Mouse (Mus musculus) stomach, embryonic 16.5 days (tissue): Measurements from ENCODE around the gene Imp4. TPM values are rescaled to one million over a fixed set of nuclear protein-coding genes. Genes with fewer than 3 reads are reported as not detected.

Experiments used
- ATAC-seq: fragments of 200-750 bp; cut with Nextera tagmentation; 2 replicates; pipeline ENCODE4 v1.8.0; 2017; ENCODE audit warnings: moderate number of reproducible peaks, moderate TSS enrichment; ENCODE audit not compliant: insufficient read depth, low FRiP score
- H3K27ac ChIP-seq: fragments of 300-500 bp; sonication (generic); 2 replicates; pipeline ENCODE4 v1.5.1; 2014; ENCODE audit warnings: low read length
- H3K27me3 ChIP-seq: fragments of 300-500 bp; sonication (generic); 2 replicates; pipeline ENCODE4 v1.6.1; 2014; ENCODE audit warnings: low read length, control low read depth, mixed read lengths; ENCODE audit not compliant: control insufficient read depth, insufficient read depth
- H3K36me3 ChIP-seq: fragments of 300-500 bp; sonication (generic); 2 replicates; pipeline ENCODE4 v1.6.1; 2014; ENCODE audit warnings: low read length; ENCODE audit not compliant: control insufficient read depth, insufficient read depth
- H3K4me1 ChIP-seq: fragments of 300-500 bp; sonication (generic); 2 replicates; pipeline ENCODE4 v1.6.1; 2014; ENCODE audit warnings: low read length, control low read depth, mixed read lengths; ENCODE audit not compliant: control insufficient read depth, insufficient read depth
- H3K4me2 ChIP-seq: fragments of 300-500 bp; sonication (generic); 2 replicates; pipeline ENCODE4 v1.6.1; 2014; ENCODE audit warnings: low read depth, low read length, mixed read lengths
- H3K4me3 ChIP-seq: fragments of 300-500 bp; sonication (generic); replicated peaks from 2 replicates; pipeline ENCODE4 v1.5.1; 2014; ENCODE audit warnings: mild to moderate bottlenecking, low read length
- H3K9ac ChIP-seq: fragments of 300-500 bp; sonication (generic); 2 replicates; pipeline ENCODE4 v1.6.1; 2014; ENCODE audit warnings: low read length
- H3K9me3 ChIP-seq: fragments of 300-500 bp; sonication (generic); replicated peaks from 2 replicates; pipeline ENCODE4 v1.6.1; 2016; ENCODE audit warnings: low read length, control low read depth; ENCODE audit not compliant: control insufficient read depth
- WGBS: fragments of 180-500 bp; shearing (Covaris S2); extraction: QIAGEN DNeasy Blood & Tissue Kit; methylation state at CpG from one replicate; pipeline ENCODE4 v1.1.7; 2014; 5-methylcytosine and 5-hydroxymethylcytosine counted together
- microRNA-seq: library from miRNA; unstranded; fragments of <30 nt; microRNA quantifications from one replicate; pipeline ENCODE4, GENCODE M21; 2016
- polyA plus RNA-seq: library from polyadenylated mRNA; unstranded; fragments of >200 nt; fragmentation: Nextera tagmentation; extraction: Ambion mirVana; gene quantifications from 2 replicates; pipeline ENCODE4 v1.2.1, GENCODE M21; 2015

The Imp4 gene
- polyA plus RNA-seq, 1 experiment from 2014 or later = 74.1 TPM

DNA sequence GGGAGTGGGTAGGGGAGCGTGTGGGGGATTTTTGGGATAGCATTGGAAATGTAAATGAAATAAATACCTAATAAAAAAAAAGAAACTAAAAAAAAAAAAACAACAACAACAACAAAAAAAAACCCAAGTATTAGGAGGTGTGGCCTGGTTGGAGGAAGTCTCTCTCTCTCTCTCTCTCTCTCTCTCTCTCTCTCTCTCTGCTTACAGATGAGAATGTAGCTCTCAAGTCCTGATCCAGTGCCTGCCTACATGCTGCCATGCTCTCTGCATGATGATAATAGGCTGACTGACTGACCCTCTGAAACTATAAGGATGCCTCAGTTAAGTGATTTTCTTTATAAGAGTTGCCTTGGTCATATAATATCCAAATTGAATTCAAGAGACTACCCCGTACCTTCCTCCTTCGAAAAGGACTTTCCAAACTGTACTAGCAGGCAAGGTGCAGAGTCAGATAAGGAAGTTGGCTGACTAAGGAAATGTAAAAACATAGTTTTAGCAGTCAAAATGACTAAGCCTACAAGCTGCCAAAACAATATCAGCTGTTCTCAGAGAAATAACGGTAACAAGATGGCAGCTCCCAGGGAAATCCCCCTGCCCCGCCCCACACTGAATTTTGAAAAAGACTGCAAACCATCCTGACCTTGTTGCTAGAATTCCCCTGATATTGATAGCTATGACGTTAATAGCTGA, 50.3 kb downstream of the Imp4 start:
- Histone ChIP-seq H3K4me2 (no peak overlapping the region), H3K9ac (no peak overlapping the region), H3K4me1 (no peaks in the 10 kb centered on the region), H3K36me3 (no peaks in the 10 kb centered on the region), H3K27me3 (no peaks in the 10 kb centered on the region), H3K9me3 (no peaks in the 10 kb centered on the region), H3K27ac (no peak overlapping the region), H3K4me3 (no peak overlapping the region)
- WGBS = 87% methylated on average over 6 of the region's 6 CpGs
- ATAC-seq = no peak

- no peaks in the 10 kb centered on the region for H3K9me3 ChIP-seq
- no peak overlapping the region for H3K9ac ChIP-seq
- no peak overlapping the region for H3K4me3 ChIP-seq
- WGBS = 81% methylated on average over 4 of the region's 4 CpGs
- ATAC-seq = no peak
- H3K36me3 ChIP-seq = no peaks in the 10 kb centered on the region
- H3K4me1 ChIP-seq = no peaks in the 10 kb centered on the region
- no peak overlapping the region for H3K4me2 ChIP-seq
- no peaks in the 10 kb centered on the region for H3K27me3 ChIP-seq
- H3K27ac ChIP-seq = no peak overlapping the region
These were observed 51.8 kb downstream of the Imp4 start for GRCm38 (mm10) chr1:34491480-34491879.

Small RNA genes within 50 kb of the gene (microRNA-seq; reads per million reads assigned to microRNA genes)
- gene Mir5103 = 2.3 reads per million, percentile 11 among the genes with 10 or more reads in this experiment

Other genes with a start within 250 kb of the Imp4 start
- gene Ccdc115, start 179 bp upstream of the Imp4 start, polyA plus RNA-seq = 52.6 and 55.0 TPM in 2 replicates
- 23.7 and 27.5 TPM in 2 replicates for gene Ptpn18, start 19.9 kb downstream of the Imp4 start, polyA plus RNA-seq
- not detected in 2 replicates for gene Prss39, start 58.6 kb downstream of the Imp4 start, polyA plus RNA-seq
- gene Cfc1, start 95.8 kb downstream of the Imp4 start, polyA plus RNA-seq = 0.43 and 0.59 TPM in 2 replicates
- gene Prss40, start 121.1 kb downstream of the Imp4 start, polyA plus RNA-seq = not detected in 2 replicates
- 0.49 and 0.76 TPM in 2 replicates for gene Amer3, start 139.8 kb downstream of the Imp4 start, polyA plus RNA-seq